Mouse (Mus musculus): Measurements from ENCODE around the gene Tram2.

DNA sequence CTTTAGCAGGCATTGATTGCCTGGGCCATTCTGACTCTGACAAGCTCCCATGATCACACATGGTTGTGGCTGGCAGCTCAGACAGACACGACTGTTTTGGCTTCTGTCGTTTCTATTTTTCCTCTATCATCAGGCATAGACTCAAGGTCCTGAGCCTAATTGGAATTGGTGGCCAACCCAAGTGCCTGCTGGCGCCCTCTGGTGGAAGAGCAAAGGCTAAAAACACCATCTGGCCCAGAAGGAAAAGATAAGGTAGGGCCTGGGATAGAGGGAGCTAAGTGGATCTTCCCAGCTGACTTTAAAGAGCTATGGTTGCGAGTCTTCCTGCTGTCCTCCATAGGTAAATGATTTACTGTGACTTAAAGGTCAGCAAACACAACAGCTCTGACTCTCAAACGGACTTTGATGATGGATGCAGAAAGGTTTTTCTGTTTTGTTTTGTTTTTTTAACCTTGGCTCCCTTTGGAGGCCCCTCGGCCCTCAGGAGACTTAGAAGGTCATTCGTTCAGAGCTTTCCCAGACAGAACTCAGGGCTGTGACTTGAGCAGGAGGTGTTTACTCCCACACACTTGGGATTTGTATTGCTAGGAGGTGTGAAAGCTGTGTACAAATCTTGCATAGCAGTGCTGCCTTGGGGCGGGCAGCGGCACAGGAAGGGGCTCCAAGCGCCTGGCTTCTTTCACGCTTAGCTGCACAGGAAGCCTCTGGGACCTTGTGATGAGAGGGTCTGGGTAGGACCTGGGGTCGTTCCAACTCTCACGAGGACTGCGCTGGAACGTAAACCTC is 22.4 kb upstream of the Tram2 start:
- TF ChIP-seq CTCF (IDR thresholded peaks at IDR 0.05) = peak; percentile 89
- TF ChIP-seq EP300 (IDR thresholded peaks at IDR 0.05) = no peak
